Mouse (Mus musculus) brain, embryonic 14.5 days (tissue): ENCODE measurements around the gene Ngef.
"Not testable (repeated sequence)": the region's sequence is repeated elsewhere in the genome, so short reads cannot be mapped to it uniquely, and the experiment has no call there.

Source experiments
- CTCF ChIP-seq: fragments of 200-500 bp; IDR thresholded peaks from 2 replicates; pipeline ENCODE4 v1.5.1; 2012; ENCODE audit warnings: inconsistent platforms, mild to moderate bottlenecking, moderate library complexity, borderline replicate concordance; ENCODE audit not compliant: insufficient read depth, insufficient read length; ENCODE audit errors: extremely low read depth
- POLR2A ChIP-seq: fragments of 200-500 bp; IDR thresholded peaks from 2 replicates; pipeline ENCODE4 v1.6.1; 2012; ENCODE audit warnings: mild to moderate bottlenecking, inconsistent platforms, borderline replicate concordance; ENCODE audit not compliant: poor library complexity, insufficient read depth, insufficient read length, severe bottlenecking; ENCODE audit errors: extremely low read depth

GRCm38 (mm10) chr1:87459856-87460255 is 113.8 kb downstream of the Ngef start:
- not testable (repeated sequence) for TF ChIP-seq CTCF, POLR2A
